Mouse (Mus musculus) bone marrow macrophage, adult 2 months (primary cell): Measurements from ENCODE around the gene Mknk2. TPM values are rescaled to one million over a fixed set of nuclear protein-coding genes. Genes with fewer than 3 reads are reported as not detected.
A peak's percentile ranks its signal among the peaks of the same experiment; 100 is the strongest.

ENCODE experiments used
- H3K27ac ChIP-seq: 2 replicates; pipeline ENCODE4 v1.5.1; 2012; ENCODE audit warnings: low read depth, low read length; ENCODE audit not compliant: insufficient read depth
- H3K4me1 ChIP-seq: 2 replicates; pipeline ENCODE4 v1.6.1; 2012; ENCODE audit warnings: low read length; ENCODE audit not compliant: control insufficient read depth, insufficient read depth
- H3K4me3 ChIP-seq: 2 replicates; pipeline ENCODE4 v1.5.1; 2012; ENCODE audit warnings: mild to moderate bottlenecking, low read length, moderate library complexity; ENCODE audit not compliant: insufficient read depth
- CTCF ChIP-seq: IDR thresholded peaks from 2 replicates; pipeline ENCODE4 v1.5.1; 2012; ENCODE audit warnings: low read depth, mild to moderate bottlenecking, low read length, moderate library complexity
- POLR2A ChIP-seq: IDR thresholded peaks from 2 replicates; pipeline ENCODE4 v1.6.1; 2012; ENCODE audit warnings: mild to moderate bottlenecking, low read depth, low read length, borderline replicate concordance
- polyA plus RNA-seq: library from polyadenylated mRNA; stranded (reverse); fragments of >200 nt; gene quantifications from 2 replicates; pipeline ENCODE4 v1.2.4, GENCODE M21; 2012; ENCODE audit not compliant: missing spikeins, insufficient read depth, insufficient read length

The Mknk2 gene
- polyA plus RNA-seq, 1 experiment = 117 TPM

DNA sequence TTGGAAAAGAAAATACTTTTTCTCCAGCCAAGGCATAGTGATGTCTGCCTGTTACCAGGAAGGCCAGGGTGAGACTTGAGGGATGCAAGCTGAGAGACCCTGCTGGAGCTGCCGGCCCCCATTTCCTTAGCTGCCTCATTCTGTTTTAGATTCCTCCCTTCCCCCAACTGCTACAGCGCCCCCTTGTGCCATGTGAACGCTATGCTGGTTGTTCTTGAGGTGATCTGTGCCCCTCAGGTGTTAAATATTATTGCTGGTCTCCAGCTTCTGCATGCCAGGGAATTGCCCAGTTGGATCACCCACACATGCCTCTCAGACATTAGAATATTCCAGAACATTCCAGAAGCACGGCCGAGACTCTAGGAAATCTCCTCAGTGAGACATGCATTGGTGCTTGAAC, 16.8 kb downstream of the Mknk2 start:
- peak; percentile 66 for TF ChIP-seq CTCF
- no peak for TF ChIP-seq POLR2A
- Histone ChIP-seq H3K4me3 (no peak overlapping the region), H3K27ac (no peak overlapping the region), H3K4me1 (peaks cover 51% of the 10 kb centered on the region)

GRCm38 (mm10) chr10:80659213-80659612, 18.7 kb downstream of the Mknk2 start:
- TF ChIP-seq POLR2A (no peak), CTCF (peak; percentile 56)
- Histone ChIP-seq H3K4me1 (peaks cover 45% of the 10 kb centered on the region), H3K27ac (peak overlapping the region; percentile 42), H3K4me3 (peak overlapping the region; percentile 22)

GRCm38 (mm10) chr10:80658841-80659202, 19.1 kb downstream of the Mknk2 start:
- peak overlapping the region; percentile 62 for H3K27ac ChIP-seq
- peak overlapping the region; percentile 22 for H3K4me3 ChIP-seq
- TF ChIP-seq POLR2A = no peak
- no peak for TF ChIP-seq CTCF
- H3K4me1 ChIP-seq = peaks cover 41% of the 10 kb centered on the region

GRCm38 (mm10) chr10:80658194-80658840, 19.6 kb downstream of the Mknk2 start:
- TF ChIP-seq POLR2A (no peak), CTCF (no peak)
- H3K27ac ChIP-seq = peak overlapping the region; percentile 62
- H3K4me1 ChIP-seq = peaks cover 39% of the 10 kb centered on the region
- H3K4me3 ChIP-seq = peak overlapping the region; percentile 6; the same call in 1 of the 2 replicates

DNA sequence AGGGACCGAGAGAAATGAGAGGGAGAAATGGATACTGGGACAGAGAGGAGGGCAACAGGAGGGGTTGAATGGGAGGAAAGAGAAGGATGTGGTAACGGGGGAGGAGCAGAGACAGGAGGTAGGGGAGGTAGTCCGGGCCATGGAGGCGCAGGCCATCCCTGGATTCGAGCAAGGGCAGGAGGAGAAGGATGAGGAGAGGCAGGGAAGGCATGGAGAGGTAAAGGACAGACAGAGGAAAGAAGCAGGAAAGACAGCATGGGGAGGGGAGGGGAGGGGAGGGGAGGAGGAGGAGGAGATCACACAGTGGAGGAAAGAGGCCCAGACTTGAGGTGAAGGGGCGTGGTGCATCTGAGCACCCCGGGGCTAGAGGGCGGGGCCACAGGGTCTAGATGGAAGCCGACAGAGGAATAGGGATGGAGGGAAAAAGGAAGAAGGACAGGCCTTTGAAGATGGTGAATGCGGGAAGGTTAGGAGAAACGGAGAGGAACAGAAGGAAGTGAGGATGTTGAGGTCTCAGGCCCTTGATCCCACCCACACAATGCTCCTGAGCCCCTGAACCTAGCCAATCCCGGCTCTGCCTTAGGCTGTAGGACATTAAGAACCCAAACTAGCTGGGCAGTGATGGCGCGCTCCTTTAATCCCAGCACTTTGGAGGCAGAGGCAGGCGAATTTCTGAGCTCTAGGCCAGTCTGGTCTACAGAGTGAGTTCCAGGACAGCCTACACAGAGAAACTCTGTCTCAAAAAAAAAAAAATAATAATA, 20.9 kb downstream of the Mknk2 start, which contains the start of gene Btbd2:
Gene Btbd2 (minus strand): TSS at position 209 of the 761 bp plus-strand sequence.
- H3K4me3 ChIP-seq = peak within 1 kb of the TSS; percentile 76
- H3K4me1 ChIP-seq = peaks cover 28% of the 10 kb centered on the region
- H3K27ac ChIP-seq = peak within 1 kb of the TSS; percentile 62
- TF ChIP-seq POLR2A = no peak
- TF ChIP-seq CTCF = no peak

DNA sequence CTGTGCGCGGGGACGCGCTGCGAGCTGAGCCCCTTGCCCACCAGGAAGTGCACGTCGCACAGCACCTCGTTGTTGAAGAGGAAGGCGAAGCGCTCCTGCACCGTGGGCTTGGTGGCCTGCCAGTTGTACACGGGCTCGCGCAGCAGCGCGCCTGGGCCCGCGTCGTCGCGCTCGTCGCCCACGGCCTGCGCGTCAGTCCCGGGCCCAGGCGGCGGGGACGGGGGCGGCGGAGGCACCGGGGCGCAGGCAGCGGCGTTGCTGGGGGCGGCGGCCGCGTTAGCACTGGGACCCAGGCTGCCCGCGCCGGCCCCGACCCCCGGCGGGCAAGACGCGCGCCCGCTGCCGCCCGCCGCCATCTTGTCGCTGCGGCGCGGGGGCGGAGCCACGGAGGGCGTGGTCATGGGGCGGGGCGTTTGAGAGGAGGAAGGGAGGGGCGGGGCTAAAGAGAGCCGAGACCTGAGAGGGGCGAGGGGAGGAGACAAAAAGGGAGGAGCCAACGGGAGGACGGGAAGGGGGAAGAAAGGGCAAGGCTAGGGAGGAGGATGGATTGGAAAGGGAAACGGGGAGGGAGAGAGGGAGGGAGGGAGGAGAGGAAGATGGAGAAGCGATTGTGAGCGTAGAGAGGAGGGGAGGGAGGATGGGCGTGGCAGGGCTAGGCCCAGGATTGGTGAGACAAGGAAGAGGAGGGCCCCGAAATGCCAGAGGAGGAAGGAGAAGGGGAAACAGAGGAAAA, 21.6 kb downstream of the Mknk2 start:
- no peak for TF ChIP-seq CTCF
- peak; percentile 72; the same call in 1 of the 2 replicates for TF ChIP-seq POLR2A
- H3K4me3 ChIP-seq = peak overlapping the region; percentile 76
- peaks cover 28% of the 10 kb centered on the region for H3K4me1 ChIP-seq
- H3K27ac ChIP-seq = peak overlapping the region; percentile 40

- TF ChIP-seq CTCF (no peak), POLR2A (no peak)
- Histone ChIP-seq H3K4me1 (peaks cover 28% of the 10 kb centered on the region), H3K27ac (no peak overlapping the region), H3K4me3 (peak overlapping the region; percentile 76)
Observed at GRCm38 (mm10) chr10:80655406-80656129, 22.3 kb downstream of the Mknk2 start.

GRCm38 (mm10) chr10:80654866-80655265, 23.0 kb downstream of the Mknk2 start:
- TF ChIP-seq CTCF (no peak), POLR2A (no peak)
- H3K4me1 ChIP-seq = peaks cover 28% of the 10 kb centered on the region
- no peak overlapping the region for H3K27ac ChIP-seq
- H3K4me3 ChIP-seq = no peak overlapping the region

GRCm38 (mm10) chr10:80653156-80653720, 24.7 kb downstream of the Mknk2 start:
- Histone ChIP-seq H3K4me1 (peaks cover 21% of the 10 kb centered on the region), H3K27ac (no peak overlapping the region), H3K4me3 (no peak overlapping the region)
- TF ChIP-seq CTCF (no peak), POLR2A (no peak)
